Mouse (Mus musculus): ENCODE results near the gene Ap3b2.

Gene Ap3b2

GRCm38 (mm10) chr7:81493331-81494021 lies at the start of gene Ap3b2:
Ap3b2 (minus strand) TSS chr7:81493925.
- in situ Hi-C loops (cut with MboI, MseI) = no loop called here

GRCm38 (mm10) chr7:81542934-81543333 lies 49.2 kb upstream of the Ap3b2 start:
- in situ Hi-C loops (cut with MboI, MseI) = no loop called here

GRCm38 (mm10) chr7:81541924-81542524 lies 48.3 kb upstream of the Ap3b2 start:
- in situ Hi-C loops (cut with MboI, MseI) = no loop called here

GRCm38 (mm10) chr7:81540999-81541398 lies 47.3 kb upstream of the Ap3b2 start:
- in situ Hi-C loops (cut with MboI, MseI) = no loop called here

- in situ Hi-C loops (cut with MboI, MseI) = no loop called here
Measured at GRCm38 (mm10) chr7:81539565-81539964, 45.8 kb upstream of the Ap3b2 start.

- in situ Hi-C loops (cut with MboI, MseI) = no loop called here
Measured at GRCm38 (mm10) chr7:81538070-81538675, 44.4 kb upstream of the Ap3b2 start.

- in situ Hi-C loops (cut with MboI, MseI) = no loop called here
Measured at GRCm38 (mm10) chr7:81536478-81536877, 42.8 kb upstream of the Ap3b2 start.

GRCm38 (mm10) chr7:81531462-81531861 lies 37.7 kb upstream of the Ap3b2 start:
- in situ Hi-C loops (cut with MboI, MseI) = no loop called here

GRCm38 (mm10) chr7:81528918-81529317 lies 35.2 kb upstream of the Ap3b2 start:
- in situ Hi-C loops (cut with MboI, MseI) = no loop called here

- in situ Hi-C loops (cut with MboI, MseI) = no loop called here
Measured at GRCm38 (mm10) chr7:81523663-81524017, 29.9 kb upstream of the Ap3b2 start.

GRCm38 (mm10) chr7:81523008-81523662 lies 29.4 kb upstream of the Ap3b2 start:
- in situ Hi-C loops (cut with MboI, MseI) = no loop called here

- in situ Hi-C loops (cut with MboI, MseI) = loop anchor here (10.0 kb wide), 1 partner anchor 162 kb away; no protein-coding TSS in a partner anchor
Measured at GRCm38 (mm10) chr7:81516154-81517030, 22.7 kb upstream of the Ap3b2 start.

GRCm38 (mm10) chr7:81514906-81515590 lies 21.3 kb upstream of the Ap3b2 start:
- in situ Hi-C loops (cut with MboI, MseI) = loop anchor here (10.0 kb wide), 1 partner anchor 160 kb away; no protein-coding TSS in a partner anchor

- in situ Hi-C loops (cut with MboI, MseI) = no loop called here
Measured at GRCm38 (mm10) chr7:81501050-81501449, 7.3 kb upstream of the Ap3b2 start.

GRCm38 (mm10) chr7:81498181-81498580 lies 4.5 kb upstream of the Ap3b2 start, which contains the start of gene BC048679:
BC048679 (minus strand) TSS chr7:81498281.
- in situ Hi-C loops (cut with MboI, MseI) = no loop called here

- in situ Hi-C loops (cut with MboI, MseI) = no loop called here
Measured at GRCm38 (mm10) chr7:81497171-81497570, 3.4 kb upstream of the Ap3b2 start.

- in situ Hi-C loops (cut with MboI, MseI) = no loop called here
Measured at GRCm38 (mm10) chr7:81492628-81493027, 1.1 kb downstream of the Ap3b2 start.

GRCm38 (mm10) chr7:81489649-81490048 lies 4.1 kb downstream of the Ap3b2 start:
- in situ Hi-C loops (cut with MboI, MseI) = no loop called here

- in situ Hi-C loops (cut with MboI, MseI) = no loop called here
Measured at GRCm38 (mm10) chr7:81480800-81481199, 12.9 kb downstream of the Ap3b2 start.

GRCm38 (mm10) chr7:81479531-81480090 lies 14.1 kb downstream of the Ap3b2 start:
- in situ Hi-C loops (cut with MboI, MseI) = no loop called here
